Mouse (Mus musculus) forebrain, embryonic 13.5 days (tissue): Measurements from ENCODE around the gene Prkce. TPM values are rescaled to one million over a fixed set of nuclear protein-coding genes. Genes with fewer than 3 reads are reported as not detected.

Experiments
- ATAC-seq: fragments of 200-750 bp; cut with Nextera tagmentation; 2 replicates; pipeline ENCODE4 v1.8.0; 2017
- H3K27ac ChIP-seq: fragments of 300-500 bp; sonication (generic); 2 replicates; pipeline ENCODE4 v1.5.1; 2015; ENCODE audit warnings: inconsistent platforms, mild to moderate bottlenecking, moderate library complexity
- H3K27me3 ChIP-seq: fragments of 300-500 bp; sonication (generic); 2 replicates; pipeline ENCODE4 v1.6.1; 2015; ENCODE audit warnings: mild to moderate bottlenecking, inconsistent platforms
- H3K36me3 ChIP-seq: fragments of 300-500 bp; sonication (generic); 2 replicates; pipeline ENCODE4 v1.6.1; 2015; ENCODE audit warnings: mild to moderate bottlenecking, inconsistent platforms; ENCODE audit not compliant: poor library complexity, severe bottlenecking
- H3K4me1 ChIP-seq: fragments of 300-500 bp; sonication (generic); 2 replicates; pipeline ENCODE4 v1.6.1; 2015; ENCODE audit warnings: inconsistent platforms
- H3K4me2 ChIP-seq: fragments of 300-500 bp; sonication (generic); 2 replicates; pipeline ENCODE4 v1.6.1; 2015; ENCODE audit warnings: inconsistent platforms, mild to moderate bottlenecking, moderate library complexity
- H3K4me3 ChIP-seq: fragments of 300-500 bp; sonication (generic); 2 replicates; pipeline ENCODE4 v1.5.1; 2015; ENCODE audit warnings: mild to moderate bottlenecking, inconsistent platforms
- H3K9ac ChIP-seq: fragments of 300-500 bp; sonication (generic); 2 replicates; pipeline ENCODE4 v1.6.1; 2015; ENCODE audit warnings: mild to moderate bottlenecking, inconsistent platforms
- H3K9me3 ChIP-seq: fragments of 300-500 bp; sonication (generic); replicated peaks from 2 replicates; pipeline ENCODE4 v1.6.1; 2016; ENCODE audit warnings: inconsistent platforms
- WGBS: fragments of 180-500 bp; shearing (Covaris S2); methylation state at CpG from one replicate; pipeline ENCODE4 v1.1.7; 2015; 5-methylcytosine and 5-hydroxymethylcytosine counted together
- polyA plus RNA-seq: library from polyadenylated mRNA; unstranded; fragments of >200 nt; fragmentation: Nextera tagmentation; extraction: Ambion mirVana; gene quantifications from 2 replicates; pipeline ENCODE4 v1.2.1, GENCODE M21; 2015

Gene Prkce
- polyA plus RNA-seq, 1 experiment from 2014 or later: 10.9 TPM

GRCm38 (mm10) chr17:86228850-86229249, 61.3 kb downstream of the Prkce start:
- ATAC-seq: no peak
- 92% methylated on average over 8 of the region's 8 CpGs for WGBS
- H3K36me3 ChIP-seq: no peaks in the 10 kb centered on the region
- H3K4me3 ChIP-seq: no peak overlapping the region
- no peaks in the 10 kb centered on the region for H3K9me3 ChIP-seq
- no peak overlapping the region for H3K27ac ChIP-seq
- no peak overlapping the region for H3K9ac ChIP-seq
- no peak overlapping the region for H3K4me2 ChIP-seq
- H3K27me3 ChIP-seq: no peaks in the 10 kb centered on the region
- H3K4me1 ChIP-seq: peaks cover 10% of the 10 kb centered on the region

DNA sequence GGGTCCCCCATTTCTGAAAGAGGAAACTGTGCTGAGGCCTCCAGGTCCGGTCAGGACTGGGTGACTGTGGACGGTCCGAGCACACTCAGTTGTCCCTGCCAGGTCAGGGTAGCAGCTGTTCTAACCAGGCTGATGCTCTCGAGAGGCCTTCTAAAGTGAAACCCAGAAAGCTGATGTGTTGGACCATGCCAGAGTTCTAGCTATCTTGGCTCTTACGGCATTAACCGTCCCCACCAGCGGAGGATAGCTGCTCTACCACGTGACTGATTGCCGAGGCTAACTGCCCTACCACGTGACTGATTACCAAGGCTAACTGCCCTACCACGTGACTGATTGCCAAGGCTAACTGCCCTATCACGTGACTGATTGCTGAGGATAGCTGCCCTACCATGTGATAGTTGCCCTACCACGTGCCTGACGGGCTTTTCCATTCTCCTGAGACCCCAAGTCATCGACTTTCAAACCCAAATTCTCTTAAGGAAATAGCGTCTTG, 62.6 kb downstream of the Prkce start:
- Histone ChIP-seq H3K4me2 (no peak overlapping the region), H3K36me3 (no peaks in the 10 kb centered on the region), H3K9me3 (no peaks in the 10 kb centered on the region), H3K4me1 (peaks cover 17% of the 10 kb centered on the region), H3K4me3 (no peak overlapping the region), H3K9ac (no peak overlapping the region), H3K27me3 (no peaks in the 10 kb centered on the region), H3K27ac (no peak overlapping the region)
- 95% methylated on average over 16 of the region's 16 CpGs for WGBS
- ATAC-seq: no peak

DNA sequence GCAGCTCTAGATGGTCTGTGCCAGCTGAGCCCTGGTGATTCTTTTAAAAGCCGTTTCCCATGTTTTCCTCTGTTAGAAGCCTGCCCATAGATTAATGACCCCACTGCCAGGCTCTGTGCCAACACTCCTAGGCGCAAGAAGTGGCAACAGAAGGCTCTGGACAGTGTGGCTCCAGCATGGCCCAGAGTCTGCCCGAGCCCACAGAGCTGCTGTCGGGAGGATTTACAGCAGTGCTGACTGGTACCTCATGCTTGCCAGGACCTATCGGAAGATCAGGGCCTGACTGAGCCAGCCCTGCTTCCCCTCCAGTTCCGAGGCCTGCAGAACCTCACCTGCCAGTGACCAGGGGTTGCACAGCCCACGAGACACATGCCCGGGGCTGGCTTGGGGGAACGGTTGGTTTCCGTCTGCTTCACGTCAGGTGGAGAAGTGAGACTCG, 64.2 kb downstream of the Prkce start:
- H3K36me3 ChIP-seq: no peaks in the 10 kb centered on the region
- no peaks in the 10 kb centered on the region for H3K27me3 ChIP-seq
- peaks cover 17% of the 10 kb centered on the region for H3K4me1 ChIP-seq
- peak; percentile 56 for ATAC-seq
- H3K4me2 ChIP-seq: no peak overlapping the region
- no peak overlapping the region for H3K4me3 ChIP-seq
- no peak overlapping the region for H3K9ac ChIP-seq
- 83% methylated on average over 12 of the region's 12 CpGs for WGBS
- H3K27ac ChIP-seq: peak overlapping the region; percentile 48
- H3K9me3 ChIP-seq: no peaks in the 10 kb centered on the region

DNA sequence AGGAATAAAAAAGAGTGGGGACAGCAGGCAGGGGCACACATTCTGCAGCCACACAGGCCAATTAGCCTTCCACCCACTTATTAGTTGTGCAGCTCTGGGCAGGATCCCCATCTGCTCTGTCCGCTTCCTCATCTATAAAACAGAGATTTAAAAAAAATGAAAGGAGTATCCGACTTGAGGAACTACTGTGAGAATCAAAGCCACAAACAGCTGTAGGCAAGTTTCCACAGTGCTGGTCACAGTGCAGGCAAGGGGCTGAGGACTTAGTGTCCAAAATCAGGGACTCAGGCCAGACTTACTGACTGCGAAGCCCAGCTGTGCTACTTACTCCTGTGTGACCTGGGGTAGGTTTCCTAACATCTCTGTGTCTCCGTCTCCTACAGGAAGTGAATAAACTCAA, 64.7 kb downstream of the Prkce start:
- H3K4me1 ChIP-seq: peaks cover 17% of the 10 kb centered on the region
- H3K9ac ChIP-seq: no peak overlapping the region
- H3K27ac ChIP-seq: peak overlapping the region; percentile 48; the same call in 1 of the 2 replicates
- no peak overlapping the region for H3K4me2 ChIP-seq
- no peaks in the 10 kb centered on the region for H3K36me3 ChIP-seq
- H3K27me3 ChIP-seq: no peaks in the 10 kb centered on the region
- H3K4me3 ChIP-seq: no peak overlapping the region
- H3K9me3 ChIP-seq: no peaks in the 10 kb centered on the region
- no peak for ATAC-seq
- WGBS: 75% methylated on average over 4 of the region's 4 CpGs

DNA sequence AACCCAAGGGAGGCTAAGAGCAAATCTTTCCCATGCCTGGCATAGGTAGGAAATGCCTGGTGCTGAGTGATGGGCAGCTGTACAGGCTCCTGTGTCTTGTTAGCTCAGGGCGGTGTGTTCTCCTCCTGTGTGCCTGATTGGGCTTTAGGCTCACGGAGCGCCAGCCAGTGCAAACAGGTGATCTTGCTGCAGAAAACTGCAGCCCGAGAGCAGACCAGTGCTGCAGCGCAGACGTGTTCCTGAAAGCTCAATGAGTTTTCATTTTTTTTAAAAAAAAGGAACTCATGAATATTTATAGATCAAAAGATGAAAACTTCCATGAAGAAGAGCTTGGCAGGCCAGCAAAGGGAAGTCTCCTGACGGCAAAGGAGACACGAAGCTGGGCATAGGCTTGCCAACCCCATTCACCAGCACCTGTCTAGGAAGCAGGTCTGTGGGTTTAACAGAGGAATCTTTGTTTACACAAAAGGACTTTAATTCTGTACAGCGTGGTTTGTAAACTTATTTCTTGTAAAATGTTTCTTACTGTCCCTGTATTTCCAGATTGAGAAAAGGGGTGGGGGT, 67.1 kb downstream of the Prkce start:
- no peak overlapping the region for H3K4me2 ChIP-seq
- H3K36me3 ChIP-seq: no peaks in the 10 kb centered on the region
- no peak overlapping the region for H3K4me3 ChIP-seq
- ATAC-seq: 0 out of 2 replicates have a peak, but pooled peaks have one; percentile 46
- no peak overlapping the region for H3K27ac ChIP-seq
- H3K9me3 ChIP-seq: no peaks in the 10 kb centered on the region
- no peak overlapping the region for H3K9ac ChIP-seq
- WGBS: 53% methylated on average over 9 of the region's 9 CpGs
- peaks cover 17% of the 10 kb centered on the region for H3K4me1 ChIP-seq
- H3K27me3 ChIP-seq: no peaks in the 10 kb centered on the region

DNA sequence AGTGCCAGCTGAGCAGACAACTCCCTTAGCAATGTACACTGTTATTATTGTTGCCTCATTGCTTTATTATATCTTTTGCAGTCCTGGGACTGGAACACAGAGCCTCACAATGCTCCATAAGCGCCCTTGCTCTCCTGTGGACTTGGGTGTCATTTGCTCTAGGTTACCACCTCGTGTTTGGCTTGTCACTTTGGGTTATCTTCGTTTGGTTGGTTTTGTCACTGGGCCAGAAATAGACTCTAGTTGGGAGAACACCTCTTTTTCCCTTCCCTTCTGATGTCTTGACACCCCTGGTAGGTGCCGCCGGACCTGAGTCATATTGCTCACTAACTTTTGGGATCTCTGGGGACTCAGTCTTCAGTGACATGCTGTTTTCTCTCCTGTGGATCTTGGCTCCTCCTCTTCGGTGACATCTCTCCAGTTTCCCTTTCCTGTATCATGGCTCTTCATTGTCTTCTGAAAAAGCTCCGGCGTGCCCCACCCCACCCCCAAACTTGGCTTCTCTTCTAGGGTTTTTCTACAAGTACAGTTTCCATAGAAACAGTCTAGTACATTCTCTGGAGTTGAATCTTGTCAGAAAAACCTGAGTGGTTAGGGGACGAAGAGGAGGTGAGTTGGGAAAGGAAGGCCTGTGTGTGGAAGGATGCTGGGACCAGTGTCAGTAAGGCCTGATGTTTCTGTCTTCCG, 68.6 kb downstream of the Prkce start:
- Histone ChIP-seq H3K36me3 (no peaks in the 10 kb centered on the region), H3K9ac (no peak overlapping the region), H3K27ac (no peak overlapping the region), H3K4me2 (no peak overlapping the region), H3K9me3 (no peaks in the 10 kb centered on the region), H3K4me1 (peaks cover 17% of the 10 kb centered on the region), H3K4me3 (no peak overlapping the region), H3K27me3 (no peaks in the 10 kb centered on the region)
- 83% methylated on average over 10 of the region's 10 CpGs for WGBS
- ATAC-seq: no peak

- no peak overlapping the region for H3K9ac ChIP-seq
- no peaks in the 10 kb centered on the region for H3K36me3 ChIP-seq
- no peak overlapping the region for H3K4me2 ChIP-seq
- H3K27me3 ChIP-seq: no peaks in the 10 kb centered on the region
- WGBS: 89% methylated on average over 16 of the region's 16 CpGs
- peaks cover 8% of the 10 kb centered on the region; the same call in 1 of the 2 replicates for H3K4me1 ChIP-seq
- no peak overlapping the region for H3K4me3 ChIP-seq
- H3K27ac ChIP-seq: no peak overlapping the region
- no peak for ATAC-seq
- H3K9me3 ChIP-seq: no peaks in the 10 kb centered on the region
Measured at GRCm38 (mm10) chr17:86236861-86237763, 69.5 kb downstream of the Prkce start.

DNA sequence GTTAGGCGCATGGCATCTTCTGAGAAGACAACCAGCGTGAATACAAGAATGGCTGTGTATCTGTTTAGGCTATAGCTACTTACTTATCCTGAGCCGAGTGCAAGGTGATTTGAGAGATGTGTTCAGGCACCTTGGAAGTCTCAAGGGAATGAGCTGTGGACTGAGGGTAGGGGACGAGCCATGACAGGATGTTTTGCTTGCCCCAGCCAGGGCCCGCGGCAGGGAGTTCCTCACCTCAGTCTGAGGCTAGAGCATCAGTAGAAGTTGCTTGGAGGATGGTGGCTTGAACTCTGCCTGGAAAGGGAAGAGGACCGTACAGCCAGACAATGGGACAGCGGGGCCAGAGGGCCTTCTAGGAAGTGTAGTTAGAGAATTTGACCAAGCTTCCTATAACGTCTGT, 74.7 kb downstream of the Prkce start:
- H3K4me2 ChIP-seq: no peak overlapping the region
- no peak overlapping the region for H3K9ac ChIP-seq
- no peaks in the 10 kb centered on the region for H3K9me3 ChIP-seq
- H3K27me3 ChIP-seq: no peaks in the 10 kb centered on the region
- no peak overlapping the region for H3K27ac ChIP-seq
- peaks cover 10% of the 10 kb centered on the region; the same call in 1 of the 2 replicates for H3K4me1 ChIP-seq
- no peak overlapping the region for H3K4me3 ChIP-seq
- H3K36me3 ChIP-seq: no peaks in the 10 kb centered on the region
- ATAC-seq: no peak
- WGBS: 96% methylated on average over 9 of the region's 9 CpGs

GRCm38 (mm10) chr17:86243109-86243527, 75.5 kb downstream of the Prkce start:
- no peak overlapping the region for H3K9ac ChIP-seq
- H3K4me2 ChIP-seq: no peak overlapping the region
- no peak overlapping the region for H3K27ac ChIP-seq
- ATAC-seq: no peak
- H3K4me3 ChIP-seq: no peak overlapping the region
- H3K4me1 ChIP-seq: peaks cover 10% of the 10 kb centered on the region; the same call in 1 of the 2 replicates
- 83% methylated on average over 16 of the region's 16 CpGs for whole genome bisulfite sequencing
- no peaks in the 10 kb centered on the region for H3K9me3 ChIP-seq
- no peaks in the 10 kb centered on the region for H3K36me3 ChIP-seq
- no peaks in the 10 kb centered on the region for H3K27me3 ChIP-seq

- Histone ChIP-seq H3K4me1 (peaks cover 10% of the 10 kb centered on the region; the same call in 1 of the 2 replicates), H3K4me3 (no peak overlapping the region), H3K27ac (no peak overlapping the region), H3K27me3 (no peaks in the 10 kb centered on the region), H3K9ac (no peak overlapping the region), H3K4me2 (no peak overlapping the region), H3K9me3 (no peaks in the 10 kb centered on the region), H3K36me3 (no peaks in the 10 kb centered on the region)
- 91% methylated on average over 5 of the region's 5 CpGs for WGBS
- no peak for ATAC-seq
Measured at GRCm38 (mm10) chr17:86244397-86244796, 76.8 kb downstream of the Prkce start.

- H3K4me2 ChIP-seq: no peak overlapping the region
- no peak overlapping the region for H3K27ac ChIP-seq
- no peaks in the 10 kb centered on the region for H3K36me3 ChIP-seq
- WGBS: 90% methylated on average over 8 of the region's 8 CpGs
- no peaks in the 10 kb centered on the region for H3K27me3 ChIP-seq
- H3K4me3 ChIP-seq: no peak overlapping the region
- H3K4me1 ChIP-seq: peaks cover 22% of the 10 kb centered on the region
- no peak overlapping the region for H3K9ac ChIP-seq
- no peak for ATAC-seq
- no peaks in the 10 kb centered on the region for H3K9me3 ChIP-seq
Measured at GRCm38 (mm10) chr17:86248832-86249231, 81.2 kb downstream of the Prkce start.
